Mouse (Mus musculus): ENCODE measurements around the gene Ankrd36.
A peak's percentile ranks its signal among the peaks of the same experiment; 100 is the strongest.
"Not testable (repeated sequence)": the region's sequence is repeated elsewhere in the genome, so short reads cannot be mapped to it uniquely, and the experiment has no call there.

The Ankrd36 gene

GRCm38 (mm10) chr11:5551430-5551829 is 18.1 kb upstream of the Ankrd36 start:
- DNase-seq: no peak

DNA sequence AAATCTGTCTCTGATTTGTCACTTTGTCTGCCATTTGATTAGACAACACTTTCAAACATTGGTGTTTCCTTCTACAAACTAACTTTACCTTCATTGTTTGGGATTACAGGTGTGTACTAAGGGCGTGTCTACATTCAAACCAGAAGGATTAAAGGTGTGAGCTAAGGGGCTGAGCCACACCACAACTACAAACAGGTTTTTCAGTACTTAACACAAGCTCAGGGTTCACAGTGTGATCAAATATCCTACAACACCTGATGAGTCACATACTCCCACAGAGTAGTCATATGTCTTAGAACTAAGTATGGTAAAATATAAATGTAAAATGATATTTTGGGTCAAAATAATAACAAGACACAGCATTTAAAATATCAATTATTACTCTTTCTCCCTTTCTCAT is 17.6 kb upstream of the Ankrd36 start:
- no peak for DNase-seq

GRCm38 (mm10) chr11:5560273-5560672 is 9.2 kb upstream of the Ankrd36 start:
- peak; percentile 6 for DNase-seq

- peak; percentile 25 for DNase-seq
Measured at GRCm38 (mm10) chr11:5562625-5563268, 6.7 kb upstream of the Ankrd36 start.

GRCm38 (mm10) chr11:5563898-5564297 is 5.6 kb upstream of the Ankrd36 start:
- DNase-seq: no peak

- no peak for DNase-seq
Measured at GRCm38 (mm10) chr11:5565596-5565995, 3.9 kb upstream of the Ankrd36 start.

GRCm38 (mm10) chr11:5566506-5566905 is 3.0 kb upstream of the Ankrd36 start:
- DNase-seq: no peak

GRCm38 (mm10) chr11:5567654-5568053 is 1.8 kb upstream of the Ankrd36 start:
- DNase-seq: no peak

GRCm38 (mm10) chr11:5568082-5568481 is 1.4 kb upstream of the Ankrd36 start:
- no peak for DNase-seq

DNA sequence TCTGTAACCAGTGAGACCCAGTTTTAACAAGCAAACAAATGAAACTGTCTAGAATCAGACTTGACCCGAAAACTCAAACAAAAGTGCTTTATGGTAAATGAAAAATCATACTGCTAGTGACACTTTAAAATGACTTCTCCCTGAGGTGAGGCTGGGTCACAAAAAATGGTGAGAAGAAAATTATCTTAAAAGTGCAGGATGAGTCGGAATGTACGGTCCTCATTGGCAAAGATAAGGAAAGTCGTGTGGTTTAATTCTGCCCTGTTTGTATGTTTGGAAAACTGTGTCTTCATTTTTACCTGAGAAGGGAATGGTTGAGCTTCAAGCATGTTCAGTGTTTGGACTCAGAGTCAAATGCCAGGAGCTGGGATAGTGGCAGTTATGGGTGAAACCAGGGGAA is 2.4 kb downstream of the Ankrd36 start:
- no peak for DNase-seq

- DNase-seq: no peak
Measured at GRCm38 (mm10) chr11:5573821-5574220, 4.3 kb downstream of the Ankrd36 start.

GRCm38 (mm10) chr11:5575046-5575445 is 5.6 kb downstream of the Ankrd36 start:
- DNase-seq: no peak

GRCm38 (mm10) chr11:5592336-5592735 is 22.9 kb downstream of the Ankrd36 start:
- DNase-seq: peak; percentile 70

DNA sequence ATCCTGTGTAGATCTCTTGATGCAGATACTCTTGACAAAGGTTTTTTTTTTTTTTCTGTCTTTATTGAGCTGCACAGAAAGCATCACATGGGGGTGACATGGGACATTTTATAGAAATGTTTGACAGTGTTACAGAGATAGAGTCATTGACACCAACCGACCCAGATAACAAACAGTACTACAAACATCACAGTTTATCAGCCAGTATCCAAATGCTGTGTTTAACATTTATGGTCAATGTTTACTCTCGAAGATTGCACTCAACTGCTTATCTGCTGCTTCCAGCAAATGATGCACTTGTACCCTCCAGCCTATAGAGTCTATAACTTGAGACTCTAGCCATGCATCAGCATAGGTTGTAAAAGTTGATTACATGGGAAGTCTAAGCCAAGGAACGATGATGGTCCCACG is 25.9 kb downstream of the Ankrd36 start:
- no peak for DNase-seq

GRCm38 (mm10) chr11:5595792-5596191 is 26.3 kb downstream of the Ankrd36 start:
- DNase-seq: no peak

DNA sequence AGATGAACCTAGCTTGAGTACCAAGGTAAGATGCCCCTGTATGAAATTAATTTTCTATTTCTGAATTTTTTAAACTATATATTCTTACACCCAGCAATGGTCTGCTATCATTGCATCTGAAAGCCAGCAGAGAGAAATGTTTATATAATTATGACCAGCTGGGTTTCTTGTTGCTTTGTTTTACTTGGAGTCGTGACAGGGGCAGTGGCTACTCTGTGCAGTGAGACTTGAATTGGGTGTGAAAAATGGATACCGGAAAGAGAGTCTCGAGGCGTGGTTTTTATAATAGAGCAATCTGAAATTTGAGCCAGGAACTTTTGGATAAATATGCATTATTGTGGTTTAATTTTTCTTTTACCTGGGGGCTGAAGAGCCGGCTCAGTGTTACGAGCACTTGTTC is 27.3 kb downstream of the Ankrd36 start:
- DNase-seq: no peak

GRCm38 (mm10) chr11:5605421-5605820 is 35.9 kb downstream of the Ankrd36 start:
- DNase-seq: no peak

GRCm38 (mm10) chr11:5611918-5612317 is 42.4 kb downstream of the Ankrd36 start:
- not testable (repeated sequence) for DNase-seq

DNA sequence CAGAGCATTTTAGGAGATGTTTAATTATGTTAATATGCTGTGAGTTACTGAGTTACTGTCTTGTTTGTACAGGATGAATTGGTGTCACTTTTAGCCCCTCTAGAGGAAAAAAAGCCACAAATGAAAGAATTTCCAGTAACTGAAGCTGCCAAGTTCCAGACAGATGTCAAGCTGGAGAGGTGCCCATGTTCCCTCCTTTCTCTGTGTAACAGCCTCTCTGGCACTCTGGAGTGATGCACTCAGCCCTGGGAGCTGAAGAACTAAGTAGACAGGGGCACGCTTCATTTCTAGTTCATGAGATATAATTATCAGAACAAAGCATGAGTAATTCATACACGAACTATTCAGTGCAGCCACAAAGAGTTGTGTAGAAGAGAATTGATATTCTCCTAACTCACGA is 45.0 kb downstream of the Ankrd36 start:
- DNase-seq: peak; percentile 16

GRCm38 (mm10) chr11:5625101-5625500 is 55.6 kb downstream of the Ankrd36 start:
- DNase-seq: no peak

DNA sequence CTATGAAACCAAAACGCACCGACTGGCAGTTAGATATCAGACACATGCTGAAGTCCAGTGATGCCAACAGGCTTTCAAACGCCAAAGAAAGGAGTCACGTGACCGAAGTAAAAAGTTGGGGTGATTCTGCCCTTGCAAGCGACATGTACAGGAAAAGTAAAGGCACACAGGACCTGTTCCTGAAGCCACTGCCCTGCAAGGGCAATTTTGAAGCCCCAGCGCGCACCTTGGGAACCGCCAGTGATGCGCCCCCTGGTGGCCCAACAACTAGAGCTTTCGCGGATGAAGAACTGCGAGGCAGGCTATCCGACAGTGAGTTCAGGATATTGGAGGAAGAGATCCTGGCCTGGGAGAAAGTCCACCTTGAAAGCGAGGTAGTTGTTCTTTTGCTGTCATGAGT is 59.5 kb downstream of the Ankrd36 start:
- DNase-seq: peak; percentile 74

DNA sequence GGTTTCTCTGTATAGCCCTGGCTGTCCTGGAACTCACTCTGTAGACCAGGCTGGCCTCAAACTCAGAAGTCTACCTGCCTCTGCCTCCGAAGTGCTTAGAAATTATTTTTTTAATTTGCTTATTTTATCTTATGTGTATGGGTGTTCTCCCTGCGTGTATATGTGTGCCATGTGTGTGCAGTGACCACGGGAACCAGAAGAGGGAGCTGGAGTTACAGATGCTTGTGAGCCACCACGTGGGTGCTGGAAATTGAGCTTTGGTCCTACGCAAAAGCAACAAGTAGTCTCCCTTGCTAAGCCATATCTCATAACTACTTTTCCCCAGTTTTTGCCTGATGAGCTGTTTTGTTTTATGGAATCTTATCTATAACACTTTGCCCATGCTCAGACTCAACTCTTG is 73.6 kb downstream of the Ankrd36 start:
- DNase-seq: no peak

DNA sequence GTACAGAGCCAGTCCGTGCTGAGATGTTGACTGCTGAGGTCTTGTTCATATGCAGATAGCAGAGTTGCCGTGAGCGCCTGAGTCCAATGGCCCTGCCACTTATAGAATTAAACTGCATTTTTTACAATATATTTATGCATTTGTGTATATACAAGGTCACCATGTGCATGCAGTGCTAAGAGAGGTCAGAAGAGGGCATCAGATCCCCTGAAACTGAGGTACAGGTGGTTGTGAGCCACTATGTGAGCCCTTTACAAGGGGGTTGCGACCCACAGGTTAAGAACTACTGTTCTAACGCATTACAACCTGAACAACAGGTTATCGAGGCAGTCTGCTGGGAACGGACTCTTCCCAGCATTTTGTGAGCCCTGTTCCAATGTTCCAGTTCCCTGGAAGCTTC is 80.8 kb downstream of the Ankrd36 start:
- no peak for DNase-seq

- no peak for DNase-seq
Measured at GRCm38 (mm10) chr11:5682541-5682940, 113.1 kb downstream of the Ankrd36 start.

DNA sequence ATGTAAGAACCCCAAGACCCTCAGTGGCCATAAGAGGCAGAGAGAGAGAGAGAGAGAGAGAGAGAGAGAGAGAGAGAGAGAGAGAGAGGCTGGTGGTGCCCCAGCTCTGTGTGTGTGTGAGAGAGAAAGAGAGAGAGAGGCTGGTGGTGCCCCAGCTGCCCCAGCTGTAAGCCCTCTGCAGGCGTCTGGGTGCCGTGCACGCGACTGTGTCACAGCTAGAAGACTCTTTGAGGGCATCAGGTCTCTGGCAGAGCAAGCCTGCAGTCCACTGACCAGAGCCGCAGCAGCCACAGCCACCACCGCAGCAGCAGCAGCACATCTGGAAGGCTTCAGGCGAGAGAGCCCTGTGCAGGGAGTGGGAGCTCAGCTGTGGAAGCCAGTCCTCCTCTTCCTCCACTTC is 114.8 kb downstream of the Ankrd36 start:
- no peak for DNase-seq
